Mouse (Mus musculus) left cerebral cortex, postnatal 10 days (tissue): Measurements from ENCODE around the gene Cecr2. TPM values are rescaled to one million over a fixed set of nuclear protein-coding genes. Genes with fewer than 3 reads are reported as not detected.

Source experiments
- DNase-seq, 2 experiments: peaks; one replicate each; pipeline ENCODE4 v3.0.0; 2021 to 2022; ENCODE audit warnings: low spot score in 2 of 2, mixed read lengths in 1 of 2; ENCODE audit errors: extremely low spot score in 1 of 2
- intact Hi-C: fragments of 180-260 bp; cut with DNase I; formaldehyde crosslinking; loops from one replicate; pipeline ENCODE4 v1.15.1; 2025
- total RNA-seq, 2 experiments: library from RNA; stranded (reverse); gene quantifications; 2 replicates each; pipeline ENCODE4 v1.2.3; 2021

The Cecr2 gene
- total RNA-seq, 2 experiments from 2014 or later = 2.2 to 2.9 TPM

- no peak for DNase-seq
- intact Hi-C loops = no loop called here
Measured at GRCm38 (mm10) chr6:120743130-120743529, 77.0 kb downstream of the Cecr2 start.

- DNase-seq = no peak
- intact Hi-C loops = no loop called here
Measured at GRCm38 (mm10) chr6:120744266-120744665, 78.1 kb downstream of the Cecr2 start.

- no peak for DNase-seq
- intact Hi-C loops = no loop called here
Measured at GRCm38 (mm10) chr6:120746416-120746815, 80.2 kb downstream of the Cecr2 start.

- intact Hi-C loops = no loop called here
- DNase-seq = no peak
Measured at GRCm38 (mm10) chr6:120761151-120761550, 95.0 kb downstream of the Cecr2 start.

- intact Hi-C loops = no loop called here
- no peak for DNase-seq
Measured at GRCm38 (mm10) chr6:120769972-120770371, 103.8 kb downstream of the Cecr2 start.

GRCm38 (mm10) chr6:120771366-120771765 is 105.2 kb downstream of the Cecr2 start:
- intact Hi-C loops = no loop called here
- no peak for DNase-seq

GRCm38 (mm10) chr6:120772025-120772424 is 105.9 kb downstream of the Cecr2 start:
- DNase-seq = no peak
- intact Hi-C loops = no loop called here

GRCm38 (mm10) chr6:120773149-120773628 is 107.0 kb downstream of the Cecr2 start, which contains the start of gene Slc25a18:
Gene Slc25a18, plus strand, starts transcription at chr6:120773578.
- peak in 1 of 2 experiments; percentile 45 for DNase-seq

GRCm38 (mm10) chr6:120773763-120774162 is 107.6 kb downstream of the Cecr2 start:
- intact Hi-C loops = no loop called here
- no peak for DNase-seq

More at GRCm38 (mm10) chr6:120773149-120773628, 107.0 kb downstream of the Cecr2 start, which contains the start of gene Slc25a18:
- intact Hi-C loops = no loop called here

GRCm38 (mm10) chr6:120776286-120776685 is 110.1 kb downstream of the Cecr2 start:
- intact Hi-C loops = no loop called here
- DNase-seq = no peak

- intact Hi-C loops = no loop called here
- DNase-seq = no peak
Measured at GRCm38 (mm10) chr6:120777533-120777932, 111.4 kb downstream of the Cecr2 start.

- DNase-seq = no peak
- intact Hi-C loops = no loop called here
Measured at GRCm38 (mm10) chr6:120778226-120778625, 112.1 kb downstream of the Cecr2 start.

GRCm38 (mm10) chr6:120782948-120783347 is 116.8 kb downstream of the Cecr2 start:
- intact Hi-C loops = no loop called here
- DNase-seq = no peak

GRCm38 (mm10) chr6:120784351-120784750 is 118.2 kb downstream of the Cecr2 start:
- no peak for DNase-seq
- intact Hi-C loops = no loop called here

GRCm38 (mm10) chr6:120788068-120788607 is 122.0 kb downstream of the Cecr2 start:
- intact Hi-C loops = no loop called here
- DNase-seq = no peak

GRCm38 (mm10) chr6:120788904-120789303 is 122.7 kb downstream of the Cecr2 start:
- intact Hi-C loops = no loop called here
- no peak for DNase-seq

- intact Hi-C loops = no loop called here
Measured at GRCm38 (mm10) chr6:120790153-120790552, 124.0 kb downstream of the Cecr2 start.

GRCm38 (mm10) chr6:120790717-120791116 is 124.5 kb downstream of the Cecr2 start:
- DNase-seq = no peak
- intact Hi-C loops = no loop called here

More at GRCm38 (mm10) chr6:120790153-120790552, 124.0 kb downstream of the Cecr2 start:
- no peak for DNase-seq

- intact Hi-C loops = no loop called here
- no peak for DNase-seq
Measured at GRCm38 (mm10) chr6:120792947-120793346, 126.8 kb downstream of the Cecr2 start.

- intact Hi-C loops = no loop called here
- no peak for DNase-seq
Measured at GRCm38 (mm10) chr6:120795422-120796086, 129.4 kb downstream of the Cecr2 start.
